Mouse (Mus musculus): ENCODE measurements around the gene Cyp19a1. TPM values are rescaled to one million over a fixed set of nuclear protein-coding genes. Genes with fewer than 3 reads are reported as not detected.

Cyp19a1 gene
- polyA plus RNA-seq (2017; shearing (Covaris generic)) = not detected

DNA sequence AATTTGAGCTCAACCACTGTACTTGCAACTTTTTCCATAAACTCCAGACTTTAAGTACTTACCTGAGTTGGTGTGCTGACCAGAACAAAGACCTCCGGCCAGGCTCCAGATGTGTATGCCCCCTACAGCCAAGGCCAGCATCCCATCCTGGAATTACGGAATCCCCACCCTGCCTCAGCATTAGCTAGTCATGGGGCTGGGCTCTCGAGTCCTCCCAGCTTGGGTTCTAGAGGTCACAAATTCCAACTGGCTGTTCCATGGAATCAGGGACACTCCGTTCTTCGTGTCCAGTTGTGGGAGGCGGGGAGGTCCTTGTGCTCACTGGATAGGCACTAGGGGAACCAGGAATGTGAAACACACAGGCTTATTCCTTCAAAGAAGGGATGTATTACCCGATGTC lies at the start of gene Cyp19a1:
TSS of gene Cyp19a1 (minus strand) at position 101 of the 400 bp plus-strand sequence.

DNA sequence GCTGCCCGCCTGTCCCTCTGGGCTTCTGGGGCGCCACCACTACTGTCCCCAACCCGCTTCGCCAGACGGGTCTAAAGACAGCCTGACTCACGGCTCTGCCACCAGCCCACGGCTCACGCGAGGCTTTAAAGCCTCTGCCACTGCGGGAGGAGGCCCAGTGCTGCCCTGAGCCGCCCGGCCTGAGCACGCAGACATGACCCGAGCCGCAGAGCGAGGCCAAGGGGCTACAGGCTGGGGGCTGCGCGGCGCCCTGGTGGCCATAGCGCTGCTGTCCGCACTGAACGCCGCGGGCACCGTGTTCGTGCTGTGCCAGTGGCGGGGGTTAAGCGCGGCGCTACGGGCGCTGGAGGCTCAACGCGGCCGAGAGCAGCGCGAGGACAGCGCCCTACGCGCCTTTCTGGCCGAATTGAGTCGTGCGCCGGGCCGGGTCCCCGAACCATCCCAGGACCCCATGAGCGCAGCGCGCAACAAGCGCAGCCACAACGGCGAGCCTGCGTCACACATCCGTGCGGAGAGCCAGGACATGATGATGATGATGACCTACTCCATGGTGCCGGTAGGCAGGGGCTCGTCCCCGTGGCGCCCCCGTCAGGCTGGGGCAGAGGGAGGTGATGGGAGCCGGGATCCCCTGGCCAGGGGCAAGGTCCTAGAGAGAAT lies 18.5 kb upstream of the Cyp19a1 start, which contains the start of gene Gldn:
TSS of gene Gldn (plus strand) at position 156 of the 657 bp plus-strand sequence.

Other genes starting within 250 kb of the Cyp19a1 start
- gene Tnfaip8l3, start 199.7 kb downstream of the Cyp19a1 start, polyA plus RNA-seq (2017; shearing (Covaris generic)) = not detected
- gene Gldn, start 18.4 kb upstream of the Cyp19a1 start, polyA plus RNA-seq (2017; shearing (Covaris generic)) = 0.06 TPM
- 0.54 TPM for gene Dmxl2, start 233.5 kb upstream of the Cyp19a1 start, polyA plus RNA-seq (2017; shearing (Covaris generic))